ENCODE assay signal across 15 mouse cellular contexts in genomic region chr2:158600517-158600916, GRCm38 (mm10). TPM values are rescaled to one million over a fixed set of nuclear protein-coding genes. Genes with fewer than 3 reads are reported as not detected.
"Had no signal": no experiment of that assay in that cellular context is flagged by ENCODE, and none has a peak within 500 bp of the region (broad histone marks: within the 10 kb centered on the region; RNA-seq: fewer than 3 reads in every experiment).

No protein-coding gene starts in this region.

- H3K9me3 ChIP-seq: limb, embryonic 12.5 days; liver, embryonic 13.5 days; lung, embryonic 15.5 days had no signal

- H3K4me2 ChIP-seq: limb, embryonic 12.5 days; liver, embryonic 13.5 days; lung, embryonic 15.5 days had no signal

- ATAC-seq: liver, postnatal 0 days; midbrain, embryonic 16.5 days had no signal

- H3K4me1 ChIP-seq: lung, embryonic 15.5 days had no signal

- H3K4me3 ChIP-seq: layer of hippocampus, adult 2 months; limb, embryonic 12.5 days; liver, embryonic 13.5 days; lung, embryonic 15.5 days had no signal

- H3K27ac ChIP-seq: kidney, postnatal 0 days; layer of hippocampus, adult 2 months; limb, embryonic 12.5 days; liver, embryonic 13.5 days; lung, embryonic 15.5 days; stomach, postnatal 0 days had no signal

- H3K36me3 ChIP-seq: limb, embryonic 12.5 days; liver, embryonic 13.5 days; lung, embryonic 15.5 days had no signal

- H3K9ac ChIP-seq: limb, embryonic 12.5 days; liver, embryonic 13.5 days; liver, postnatal 0 days; lung, embryonic 15.5 days had no signal

- DNase-seq: kidney, adult 9 months; kidney, postnatal 36 days; liver; liver, embryonic 13.5 days; liver, postnatal 0 days; right cerebral cortex, adult 18-20 months; right cerebral cortex, postnatal 25 days; thymus, postnatal 4 days had no signal

RNA-seq across cellular contexts. Expression of gene Slc32a1, which starts 10.1 kb away (rescaled TPM):
- polyA plus RNA-seq: kidney, postnatal 0 days; limb, embryonic 12.5 days; liver, embryonic 13.5 days; liver, postnatal 0 days; lung, embryonic 15.5 days; small intestine, adult 2 months; stomach, postnatal 0 days had no signal
